Mouse (Mus musculus): ENCODE data around the gene Slc7a15.

DNA sequence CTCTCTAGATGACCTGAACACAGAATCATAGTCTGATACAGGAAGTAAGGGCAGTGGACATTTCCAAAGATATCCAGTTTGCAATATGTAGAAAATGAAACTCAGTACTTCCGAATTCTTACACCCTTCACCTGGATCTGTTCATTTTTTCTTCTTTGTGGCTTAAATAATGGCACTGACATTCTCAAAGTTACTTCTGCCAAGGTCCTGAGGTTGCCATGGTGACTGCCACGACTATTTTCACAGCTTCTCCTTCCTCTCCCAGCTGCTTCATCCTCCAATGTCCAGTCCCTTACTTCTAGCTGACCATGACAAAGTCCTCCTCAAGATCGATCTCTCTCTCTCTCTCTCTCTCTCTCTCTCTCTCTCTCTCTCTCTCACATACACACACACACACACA lies 105.5 kb downstream of the Slc7a15 start:
- TF ChIP-seq CTCF (IDR thresholded peaks at IDR 0.05; ENCODE audit: borderline replicate concordance, control insufficient read depth, extremely low read depth, insufficient read depth, low read length, poor library complexity) (no peak), POLR2A (IDR thresholded peaks at IDR 0.05; ENCODE audit: control insufficient read depth, extremely low read depth, insufficient read depth, low read length, poor library complexity) (no peak)

Measured in thymus, adult 2 months (tissue).